Mouse (Mus musculus) layer of hippocampus, adult 8-10 months (tissue): ENCODE data around the gene Kif5a. TPM values are rescaled to one million over a fixed set of nuclear protein-coding genes. Genes with fewer than 3 reads are reported as not detected.

Experiments used
- DNase-seq, 2 experiments: peaks; one replicate each; pipeline ENCODE4 v3.0.0; 2022; ENCODE audit warnings: low spot score in 2 of 2
- total RNA-seq, 4 experiments: library from RNA; stranded (reverse); gene quantifications; 2 replicates each; pipeline ENCODE4 v1.2.4; 2022

Gene Kif5a
- total RNA-seq, 4 experiments from 2014 or later = 807 to 850 (median 831) TPM

DNA sequence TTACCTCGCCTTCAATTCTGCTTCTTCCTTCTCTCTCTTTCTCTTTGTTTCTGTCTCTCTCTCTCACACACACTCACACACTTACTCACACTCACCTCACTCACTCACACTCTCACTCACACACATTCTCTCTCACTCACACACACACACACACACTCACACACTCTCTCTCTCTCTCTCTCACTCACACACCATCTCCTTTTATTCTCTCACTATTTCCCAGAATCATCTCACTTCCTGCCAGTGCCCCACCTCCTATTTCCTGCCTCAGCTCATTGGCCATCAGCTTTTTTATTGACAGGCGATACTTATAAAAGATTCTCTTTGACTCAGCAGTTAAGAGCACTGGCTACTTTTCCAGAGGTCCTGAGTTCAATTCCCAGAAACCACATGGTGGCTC, 44.8 kb downstream of the Kif5a start:
- DNase-seq = no peak

DNA sequence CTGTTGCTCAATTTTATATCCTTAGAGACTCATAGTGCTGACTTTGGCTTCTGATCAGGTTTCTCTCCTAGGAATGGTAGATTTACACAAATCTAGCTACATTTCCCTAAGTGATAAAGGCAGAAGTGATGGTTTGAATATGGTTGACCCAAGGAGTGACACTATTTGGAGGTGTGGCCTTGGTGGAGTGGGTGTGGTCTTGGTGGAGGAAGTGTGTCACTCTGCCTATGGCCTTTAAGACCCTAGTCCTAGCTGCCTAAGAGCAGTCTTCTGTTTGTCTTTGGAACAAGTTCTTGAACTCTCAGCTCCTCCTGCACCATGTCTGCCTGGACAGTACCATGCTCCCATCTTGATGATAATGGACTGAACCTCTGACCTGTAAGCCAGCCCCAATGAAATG, 46.0 kb downstream of the Kif5a start:
- DNase-seq = no peak

DNA sequence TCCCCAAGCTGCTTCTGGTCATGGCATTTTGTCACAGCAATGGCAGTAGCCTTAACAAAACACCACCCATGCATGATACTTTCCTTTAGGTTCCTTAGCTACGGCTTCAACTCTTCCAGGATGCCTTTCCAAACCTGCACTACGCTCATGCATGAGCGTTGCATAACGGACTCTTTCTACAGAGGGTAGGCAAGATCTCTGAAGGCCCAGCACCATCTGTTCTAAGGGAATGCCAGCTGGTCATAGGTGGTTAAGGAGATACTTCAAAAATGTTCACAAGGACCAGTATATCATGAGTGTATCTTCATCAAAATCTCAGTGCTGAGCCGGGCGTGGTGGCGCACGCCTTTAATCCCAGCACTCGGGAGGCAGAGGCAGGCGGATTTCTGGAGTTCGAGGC, 46.7 kb downstream of the Kif5a start:
- DNase-seq = no peak

DNA sequence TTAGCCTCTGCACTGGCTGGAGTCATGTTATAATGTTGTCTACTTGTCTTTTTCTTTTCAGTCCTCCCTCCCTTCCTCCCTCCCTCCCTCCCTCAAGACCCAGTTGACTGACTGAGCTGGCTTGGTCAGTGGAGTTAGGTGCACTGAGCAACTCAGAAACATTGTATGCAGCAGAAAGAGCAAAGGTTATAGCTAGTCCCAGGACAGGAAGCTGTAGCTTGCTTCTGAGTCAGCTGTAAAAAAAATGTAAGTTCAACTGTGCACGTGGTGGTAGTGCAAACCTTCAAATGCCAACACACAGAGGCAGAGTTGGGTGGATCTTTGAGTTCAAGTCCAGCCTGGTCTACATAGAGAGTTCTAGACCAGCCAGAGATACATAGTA, 48.7 kb downstream of the Kif5a start:
- DNase-seq = no peak

DNA sequence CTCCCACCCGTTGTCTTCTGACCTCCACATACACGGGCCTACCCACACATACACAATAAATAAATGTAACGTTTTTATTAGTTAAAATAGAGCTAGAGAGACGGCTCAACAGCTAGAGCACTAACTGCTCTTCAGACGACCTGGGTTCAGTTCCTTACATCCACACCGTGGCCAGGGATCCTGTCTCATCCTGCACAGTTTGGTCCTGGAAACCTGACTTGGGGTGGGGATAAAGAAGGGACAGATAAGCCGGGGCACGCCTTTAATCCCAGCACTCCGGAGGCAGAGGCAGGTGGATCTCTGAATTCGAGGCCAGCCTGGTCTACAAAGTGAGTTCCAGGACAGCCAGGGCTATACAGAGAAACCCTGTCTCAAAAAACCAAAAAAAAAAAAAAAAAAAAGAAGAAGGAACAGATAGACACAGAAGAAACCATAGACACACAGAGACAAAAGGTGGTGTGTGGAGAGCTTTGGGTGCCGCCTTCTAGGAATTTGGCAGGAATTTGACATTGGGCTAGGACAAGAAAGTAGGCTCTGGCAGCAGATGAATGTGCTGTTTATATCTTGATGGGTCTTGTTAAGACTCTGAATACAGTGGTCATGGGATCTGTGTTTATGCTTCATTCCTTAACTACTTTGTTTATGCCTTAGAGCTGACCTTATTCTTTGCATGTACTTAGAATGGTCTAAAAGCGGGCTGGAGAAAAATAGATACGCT, 49.3 kb downstream of the Kif5a start:
- DNase-seq = no peak

DNA sequence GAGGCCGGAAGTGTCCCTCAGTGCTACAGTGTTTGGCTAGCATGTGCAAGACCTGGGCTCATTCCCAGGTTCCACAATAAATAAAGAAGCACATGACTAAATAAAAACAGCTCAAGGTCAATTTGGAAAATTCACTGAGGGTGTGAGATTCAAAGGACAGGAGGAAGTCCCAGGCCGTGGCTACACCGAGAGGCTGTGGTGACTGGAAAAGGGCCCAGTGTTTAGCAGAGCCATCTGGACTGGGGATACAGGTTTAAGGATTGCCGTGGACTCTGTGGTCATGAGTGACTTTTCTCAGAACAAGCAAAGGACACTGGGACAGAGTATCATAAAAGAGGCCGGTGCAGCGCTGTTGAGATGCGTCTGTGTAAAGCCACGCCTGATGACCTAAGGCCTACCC, 49.9 kb downstream of the Kif5a start:
- DNase-seq = no peak

DNA sequence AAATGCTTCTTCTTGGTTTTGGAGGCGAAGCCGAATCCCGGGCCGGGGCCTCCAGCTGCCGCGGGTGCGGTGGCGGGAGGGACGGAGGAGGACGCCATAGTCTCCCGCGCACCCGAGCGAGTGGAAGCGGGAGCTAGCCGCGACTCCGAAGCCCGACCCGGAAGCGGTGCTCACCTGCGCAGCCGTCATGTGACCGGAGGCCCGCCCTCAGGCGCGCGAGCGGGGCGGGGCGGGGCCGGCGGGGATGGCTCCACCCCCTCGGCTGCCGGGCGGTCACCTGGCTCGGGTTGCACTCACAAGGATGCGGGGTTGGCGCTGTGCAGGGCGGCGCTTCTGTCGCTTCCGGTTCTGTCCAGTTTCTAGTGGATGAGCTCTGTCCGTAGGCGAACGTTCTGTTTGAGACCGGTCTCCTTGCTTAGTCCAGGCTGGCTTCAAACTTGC, 51.7 kb downstream of the Kif5a start, which contains the start of gene Pip4k2c:
Gene Pip4k2c (minus strand): TSS at position 172 of the 441 bp plus-strand sequence.
- DNase-seq = peak; percentile 81 to 87

DNA sequence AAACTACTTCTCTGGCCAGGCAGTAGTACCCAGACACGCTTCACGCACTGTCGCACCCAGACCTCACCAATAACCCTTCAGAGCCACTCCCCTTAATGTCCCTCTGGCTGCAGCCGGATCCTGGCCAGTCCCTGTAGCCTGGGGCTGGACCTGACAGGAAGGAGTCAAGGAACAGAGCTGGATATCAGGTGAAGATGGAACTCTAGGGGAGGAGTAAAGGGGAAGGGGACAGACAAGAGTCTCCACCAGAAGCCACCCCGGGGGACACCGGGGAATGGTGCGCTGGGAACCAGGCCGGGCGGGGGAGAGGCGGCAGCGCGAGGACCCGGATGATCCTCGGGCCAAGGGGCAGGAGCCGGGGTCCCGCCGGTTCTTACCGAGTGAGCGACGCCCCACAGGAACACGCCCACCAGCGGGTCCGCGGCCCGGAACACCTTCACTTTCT, 52.2 kb downstream of the Kif5a start:
- no peak for DNase-seq

DNA sequence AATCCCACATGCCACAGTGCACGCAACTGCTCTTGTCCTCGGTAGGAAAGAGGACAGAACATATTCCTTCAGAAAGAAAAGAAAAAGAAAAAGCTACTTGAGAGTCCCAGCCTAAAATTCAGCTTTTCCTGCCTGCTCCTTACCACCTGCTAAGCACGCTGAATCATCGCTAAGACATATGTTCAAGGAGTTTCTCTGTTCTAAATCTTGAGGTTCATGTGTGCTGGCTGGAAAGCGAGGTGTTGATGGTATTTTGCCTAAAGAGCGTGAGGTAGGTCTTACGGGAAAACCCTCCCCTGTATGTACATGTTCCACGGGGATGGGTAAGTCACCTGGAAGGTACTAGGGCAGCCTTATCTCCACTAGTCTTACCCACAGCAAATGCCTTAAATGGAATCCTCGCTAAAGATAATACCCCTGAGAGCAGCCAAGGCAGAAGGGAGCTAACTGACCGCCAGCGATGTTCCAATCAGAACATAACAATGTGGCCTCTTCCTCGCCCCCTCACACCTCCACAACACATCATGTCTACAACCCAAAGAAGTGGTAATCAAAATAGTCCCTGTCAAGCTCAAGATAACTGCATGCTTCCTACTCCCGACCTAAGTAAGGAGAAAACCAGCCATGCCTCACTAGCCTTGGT, 53.1 kb downstream of the Kif5a start:
- DNase-seq = no peak

DNA sequence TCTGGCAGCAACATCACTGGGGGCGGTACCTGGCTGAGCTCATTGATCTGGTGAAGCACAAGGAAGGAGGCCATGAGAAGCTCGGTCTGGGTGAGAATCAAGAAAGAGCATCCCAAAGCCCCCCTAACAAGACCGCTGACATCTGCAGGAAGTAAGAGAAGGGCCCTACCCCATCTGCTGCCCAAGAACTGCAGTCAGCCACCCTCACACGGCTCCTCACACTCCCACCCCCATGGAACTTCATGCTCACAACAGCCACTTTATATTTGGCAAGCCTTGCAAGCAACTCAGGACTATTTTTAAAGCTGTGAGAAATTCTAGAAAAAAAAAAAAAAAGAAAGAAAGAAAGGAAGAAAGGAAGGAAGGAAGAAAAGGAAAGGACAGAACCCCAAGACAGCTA, 54.2 kb downstream of the Kif5a start:
- no peak for DNase-seq

DNA sequence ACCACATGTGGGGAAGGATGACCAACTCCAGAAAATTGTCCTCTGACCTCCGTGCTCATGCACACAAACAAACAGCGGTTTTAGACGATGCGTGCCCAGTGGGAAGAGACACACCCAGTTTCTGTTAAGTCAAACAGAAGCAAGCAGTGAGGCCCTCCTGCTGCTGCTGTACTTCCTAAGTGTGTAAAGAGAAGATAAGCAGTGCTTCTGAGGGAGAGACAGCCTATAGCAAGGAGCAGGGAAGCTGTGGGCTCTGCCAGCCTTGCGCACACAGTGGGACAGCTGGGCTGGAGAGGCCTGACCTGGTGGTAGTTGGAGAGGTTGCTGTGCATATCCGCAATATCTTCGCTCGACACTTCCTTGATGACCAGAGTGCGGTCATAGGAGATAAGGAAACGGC, 57.8 kb downstream of the Kif5a start:
- no peak for DNase-seq

DNA sequence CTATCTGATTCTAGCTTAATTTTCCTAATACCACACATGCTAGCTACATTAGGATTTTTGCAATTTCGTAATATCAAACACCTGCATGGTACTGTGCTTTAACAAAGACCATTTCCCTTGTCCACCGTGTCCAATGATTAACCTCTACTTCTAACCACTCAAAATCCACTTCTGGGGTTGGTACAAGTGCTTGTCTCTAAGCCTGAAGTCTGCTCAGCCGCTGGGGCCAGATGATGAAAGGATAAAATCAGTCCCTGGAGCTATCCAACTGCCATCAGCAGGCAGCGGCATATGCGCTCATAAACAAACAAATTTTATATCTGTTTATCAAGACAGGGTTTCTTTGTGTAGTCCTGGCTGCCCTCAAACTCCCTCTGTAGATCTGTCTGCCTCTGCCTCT, 58.6 kb downstream of the Kif5a start:
- DNase-seq = no peak

DNA sequence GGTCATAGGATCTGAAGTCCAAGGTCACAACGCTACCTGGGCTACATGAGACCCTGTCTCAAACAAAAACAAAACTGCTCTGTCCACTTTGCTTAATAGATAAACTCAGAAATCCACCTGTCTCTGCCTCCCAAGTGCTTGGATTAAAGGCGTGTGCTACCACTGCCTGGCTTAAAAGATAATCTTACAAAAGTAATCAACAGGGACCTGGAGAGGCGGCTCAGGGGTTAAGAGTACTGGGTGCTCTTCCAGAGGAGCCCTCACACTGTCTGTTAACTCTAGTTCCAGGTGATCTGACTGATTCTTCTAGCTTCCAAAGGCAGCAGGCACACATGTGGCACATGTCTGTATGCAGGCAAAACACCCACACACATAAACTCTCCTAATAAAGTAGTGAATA, 60.0 kb downstream of the Kif5a start:
- DNase-seq = no peak

DNA sequence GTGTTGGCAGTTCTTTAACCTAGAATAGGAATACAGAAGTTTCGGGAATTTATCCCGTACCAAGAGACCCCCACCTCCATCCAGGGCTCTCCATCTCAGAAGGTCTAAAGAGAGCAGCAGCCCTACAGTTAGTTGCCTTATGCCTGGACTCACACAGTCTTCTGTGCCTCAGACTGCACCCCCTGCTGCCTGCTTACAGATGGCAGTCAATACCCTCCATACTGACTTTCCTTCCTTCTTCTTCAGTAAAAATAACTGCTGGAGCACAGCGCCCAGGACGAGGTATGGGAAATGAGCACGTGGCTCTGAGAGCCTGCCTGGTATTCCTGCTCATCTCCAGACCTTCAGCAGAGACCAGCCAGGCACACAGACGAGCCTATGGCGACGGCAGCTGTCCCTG, 62.9 kb downstream of the Kif5a start:
- no peak for DNase-seq

DNA sequence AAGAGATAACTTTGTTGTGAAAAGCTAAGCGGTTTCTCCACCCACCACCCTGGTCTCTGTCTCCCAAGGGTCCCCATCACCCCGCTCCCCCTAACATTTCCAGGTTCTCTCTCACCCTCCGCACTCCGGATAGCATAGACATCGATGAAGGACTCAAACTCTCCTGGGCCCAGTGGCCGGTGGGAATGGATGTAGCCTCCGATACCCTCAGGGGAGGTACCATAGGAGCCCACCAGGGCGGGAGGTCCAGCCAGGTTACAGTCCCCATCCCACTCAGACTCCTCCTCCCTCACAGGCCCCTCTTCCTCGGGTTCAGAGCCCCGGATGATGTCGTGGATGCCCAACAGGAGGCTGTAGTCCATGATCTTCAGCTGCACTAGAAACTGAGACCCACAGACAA, 63.7 kb downstream of the Kif5a start:
- DNase-seq = no peak

DNA sequence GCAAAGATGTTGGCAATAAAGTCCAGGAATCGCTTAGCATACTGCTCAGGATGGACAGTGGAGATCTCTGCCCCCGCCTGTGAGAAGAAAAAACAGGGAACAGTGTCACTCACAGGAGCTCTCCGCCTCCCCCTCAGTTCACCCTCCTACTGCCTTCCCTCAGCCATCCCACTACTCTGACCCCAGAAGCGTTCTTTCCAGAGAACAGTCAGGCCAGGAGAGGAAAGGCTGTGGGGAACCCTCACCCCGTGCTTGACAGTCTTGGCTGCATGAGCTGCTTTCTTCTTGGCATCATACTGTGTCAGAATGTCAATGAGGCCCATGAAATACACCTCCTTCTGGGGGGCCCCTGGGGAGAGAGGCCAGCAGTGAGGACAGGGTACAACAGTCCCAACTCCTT, 64.1 kb downstream of the Kif5a start:
- DNase-seq = no peak

DNA sequence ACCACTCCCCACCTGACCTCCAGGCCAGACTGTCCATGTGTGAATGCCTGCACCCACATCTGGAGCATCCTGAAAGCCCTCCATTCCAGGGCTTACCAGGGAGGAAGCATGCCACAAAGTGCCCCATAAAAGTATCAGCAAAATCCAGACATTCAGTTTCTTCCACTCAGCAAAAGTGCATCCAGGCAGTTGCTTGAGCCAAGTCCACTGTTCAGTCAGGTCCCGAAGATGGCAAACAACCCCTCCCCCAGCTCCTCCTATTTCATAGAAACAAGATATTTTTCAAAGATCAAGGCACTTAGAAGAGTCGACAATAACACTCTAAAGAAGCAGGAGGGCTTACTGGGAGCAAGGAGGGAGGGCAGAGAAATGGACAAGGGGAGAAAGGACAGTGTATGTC, 64.7 kb downstream of the Kif5a start:
- no peak for DNase-seq

DNA sequence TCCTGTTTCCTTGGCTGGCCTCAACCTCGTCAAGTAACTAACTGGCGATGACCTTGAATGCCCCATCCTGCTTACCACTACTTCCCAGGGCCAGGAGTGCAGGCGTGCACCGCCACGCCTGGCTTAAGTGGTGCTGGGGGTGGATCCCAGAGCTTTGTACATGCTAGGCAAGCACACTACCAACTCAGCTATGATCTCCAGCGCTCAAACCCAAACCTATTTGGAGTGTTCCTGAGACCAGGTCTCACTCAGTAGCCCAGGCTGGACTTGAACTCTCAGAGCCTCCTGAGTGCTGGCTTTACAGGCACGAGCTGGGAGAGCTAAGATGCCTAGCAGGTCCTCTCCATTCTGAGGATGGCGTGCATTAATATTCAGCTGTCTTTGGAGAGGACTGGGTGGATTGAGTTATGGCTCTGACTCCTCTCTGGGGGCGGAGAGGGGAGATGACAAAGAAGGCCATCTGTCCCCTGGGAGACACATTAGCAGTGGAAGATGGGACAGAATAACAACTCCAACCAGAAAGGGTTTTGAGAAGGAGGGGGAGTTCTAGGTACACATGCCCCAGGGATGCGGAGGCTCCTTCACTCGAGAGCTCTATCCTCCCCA, 65.5 kb downstream of the Kif5a start:
- DNase-seq = no peak

DNA sequence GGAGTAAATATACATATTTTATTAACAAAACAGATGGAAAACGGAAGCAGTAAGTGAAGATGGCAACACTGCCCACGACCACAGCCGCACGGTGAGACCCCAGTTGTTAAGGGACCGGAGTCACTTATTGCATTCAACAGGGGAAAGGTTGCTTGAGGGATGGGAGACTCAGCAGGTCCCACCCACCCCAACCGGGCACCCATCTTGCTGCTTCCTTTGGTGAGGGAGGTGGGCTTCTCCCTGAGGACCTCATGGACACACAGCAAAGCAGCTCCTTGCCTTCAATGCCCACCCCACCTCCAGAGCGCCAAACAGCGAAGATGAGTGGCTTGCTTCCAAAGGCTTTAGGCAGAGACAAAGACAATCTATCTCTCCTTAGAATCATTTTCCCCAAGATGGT, 66.0 kb downstream of the Kif5a start:
- DNase-seq = no peak

DNA sequence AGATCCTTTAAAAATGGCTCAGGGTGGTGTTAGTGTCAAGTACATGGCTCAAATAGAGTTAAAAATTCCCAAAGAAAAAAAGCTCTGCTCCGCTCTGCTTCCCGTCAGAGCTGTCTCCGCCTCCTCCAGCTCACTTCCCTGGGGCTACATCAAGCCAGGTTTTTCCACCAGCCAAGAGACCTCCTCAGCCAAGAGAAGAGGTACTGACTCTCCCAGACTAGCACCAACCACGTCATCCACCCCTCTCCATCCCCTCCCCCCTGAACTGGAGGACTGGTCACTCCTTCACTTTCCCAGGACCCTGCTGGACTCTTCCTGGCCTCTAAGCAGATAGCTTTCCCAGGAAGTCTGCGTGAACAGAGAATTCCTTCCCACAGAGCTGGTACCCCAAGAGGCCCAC, 66.8 kb downstream of the Kif5a start:
- DNase-seq = no peak

DNA sequence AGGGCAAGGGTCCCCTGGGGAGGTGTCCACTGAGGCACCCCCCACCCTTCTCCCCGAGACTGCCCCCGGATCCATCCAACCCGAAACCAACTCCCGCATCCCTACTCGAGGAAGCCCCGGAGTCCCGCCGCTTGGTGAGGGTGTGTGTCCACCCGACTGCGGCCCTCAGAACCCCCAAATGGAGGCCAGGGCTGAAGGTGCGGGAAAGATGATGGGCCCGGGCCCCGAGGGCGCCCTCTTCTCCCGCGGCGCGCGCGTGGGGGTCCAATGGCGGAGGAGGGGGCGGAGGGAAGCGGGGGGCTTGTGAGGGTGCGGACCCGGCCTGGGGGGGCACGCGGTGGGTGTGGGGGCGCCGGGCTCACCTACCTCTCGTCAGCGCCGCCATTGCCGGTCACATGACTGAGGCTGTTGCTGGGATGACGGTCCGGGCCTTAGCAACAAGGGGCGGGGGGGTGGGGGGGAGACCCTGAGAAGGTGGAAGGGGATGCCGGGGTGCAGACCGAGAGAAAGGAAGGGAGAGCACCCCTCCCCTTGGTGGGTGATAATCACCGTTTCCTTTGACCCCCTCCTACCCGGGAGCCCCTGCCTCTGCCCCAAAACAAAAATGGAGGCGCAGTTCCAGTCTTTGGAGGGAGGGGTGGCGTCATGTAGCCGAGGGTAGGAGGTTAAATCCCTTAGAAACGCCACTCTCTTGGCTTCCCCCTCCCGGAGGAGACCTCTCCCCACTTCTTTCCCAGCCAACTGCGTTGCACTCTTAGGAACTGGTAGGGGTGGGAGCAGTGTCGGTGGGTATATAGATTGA, 67.6 kb downstream of the Kif5a start, which contains the start of gene Dtx3:
Gene Dtx3 (minus strand): TSS at position 401 of the 802 bp plus-strand sequence.
- no peak for DNase-seq
